Mouse (Mus musculus) bone marrow macrophage, adult 2 months (primary cell): ENCODE measurements around the gene Babam2.

Experiments used
- CTCF ChIP-seq: IDR thresholded peaks from 2 replicates; pipeline ENCODE4 v1.5.1; 2012; ENCODE audit warnings: low read depth, mild to moderate bottlenecking, low read length, moderate library complexity
- POLR2A ChIP-seq: IDR thresholded peaks from 2 replicates; pipeline ENCODE4 v1.6.1; 2012; ENCODE audit warnings: mild to moderate bottlenecking, low read depth, low read length, borderline replicate concordance

GRCm38 (mm10) chr5:31934397-31934796 lies 236.9 kb downstream of the Babam2 start:
- no peak for TF ChIP-seq CTCF
- TF ChIP-seq POLR2A, result no peak
